Comparison of ENCODE assay signal across 23 mouse cellular contexts in genomic region chr9:64988443-64988842, GRCm38 (mm10). TPM values are rescaled to one million over a fixed set of nuclear protein-coding genes. Genes with fewer than 3 reads are reported as not detected.
"Had no signal": no experiment of that assay in that cellular context is flagged by ENCODE, and none has a peak within 500 bp of the region (broad histone marks: within the 10 kb centered on the region; RNA-seq: fewer than 3 reads in every experiment).

No protein-coding gene starts in this region.

- H3K27ac ChIP-seq: midbrain, embryonic 10.5 days; midbrain, embryonic 12.5 days; neural tube, embryonic 13.5 days; neural tube, embryonic 15.5 days had no signal

- H3K4me3 ChIP-seq: midbrain, embryonic 10.5 days; midbrain, embryonic 12.5 days; myocyte; neural tube, embryonic 13.5 days; neural tube, embryonic 15.5 days had no signal

- H3K4me2 ChIP-seq: lung, embryonic 14.5 days; midbrain, embryonic 12.5 days; neural tube, embryonic 13.5 days; neural tube, embryonic 15.5 days had no signal

- ATAC-seq: midbrain, embryonic 16.5 days had no signal

- H3K9ac ChIP-seq: lung, embryonic 14.5 days; midbrain, embryonic 12.5 days; neural tube, embryonic 13.5 days; neural tube, embryonic 15.5 days had no signal

- H3K27me3 ChIP-seq: midbrain, embryonic 12.5 days; neural tube, embryonic 13.5 days; neural tube, embryonic 15.5 days had no signal

- DNase-seq: lung, embryonic 14.5 days; lung, postnatal 10 days; lung, postnatal 4 days; midbrain, embryonic 14.5 days; retina, postnatal 1 day; right cerebral cortex, adult 18-20 months; right cerebral cortex, postnatal 25 days; right cerebral cortex, postnatal 4 days; spleen, adult 18-20 months; thymus, adult 18-20 months; thymus, postnatal 14 days; thymus, postnatal 36 days had no signal

- H3K9me3 ChIP-seq: midbrain, embryonic 10.5 days; midbrain, embryonic 12.5 days; neural tube, embryonic 13.5 days; neural tube, embryonic 15.5 days had no signal

- H3K4me1 ChIP-seq: midbrain, embryonic 10.5 days; midbrain, embryonic 12.5 days; neural tube, embryonic 13.5 days; neural tube, embryonic 15.5 days had no signal

RNA-seq across cellular contexts. Expression of gene Slc24a1, which starts 37.0 kb away (rescaled TPM):
- total RNA-seq: megakaryocyte, adult 5-6 weeks; megakaryocyte-erythroid progenitor cell, adult 5-6 weeks had no signal
- polyA plus RNA-seq: midbrain, embryonic 12.5 days; neural tube, embryonic 11.5 days; small intestine, adult 2 months; stomach, embryonic 14.5 days had no signal
